Mouse (Mus musculus): ENCODE measurements around the gene Cxcl17. TPM values are rescaled to one million over a fixed set of nuclear protein-coding genes. Genes with fewer than 3 reads are reported as not detected.

Gene Cxcl17
- polyA plus RNA-seq, 1 experiment = 1.2 TPM

GRCm38 (mm10) chr7:25398610-25399009 is 14.1 kb downstream of the Cxcl17 start, which contains the start of gene Lipe:
Gene Lipe (minus strand): TSS chr7:25398710.
- H3K27me3 ChIP-seq (ENCODE audit: control insufficient read depth, insufficient read depth, low read length) = no peaks in the 10 kb centered on the region
- TF ChIP-seq CTCF (IDR thresholded peaks at IDR 0.05; ENCODE audit: borderline replicate concordance, control insufficient read depth, extremely low read depth, insufficient read depth, low read length, poor library complexity) (no peak), POLR2A (IDR thresholded peaks at IDR 0.05; ENCODE audit: control insufficient read depth, extremely low read depth, insufficient read depth, low read length, poor library complexity) (no peak)
- peaks cover 14% of the 10 kb centered on the region for H3K4me1 ChIP-seq (replicated peaks; ENCODE audit: control insufficient read depth, insufficient read depth, low read length)
- H3K27ac ChIP-seq (ENCODE audit: control insufficient read depth, insufficient read depth, low read length) = no peak within 1 kb of the TSS
- DNase-seq = no peak
- H3K36me3 ChIP-seq (ENCODE audit: control insufficient read depth, insufficient read depth, low read length) = no peaks in the 10 kb centered on the region
- H3K4me3 ChIP-seq (ENCODE audit: control insufficient read depth, insufficient read depth, low read length) = no peak within 1 kb of the TSS
- 100% methylated on average over 1 of the region's 1 CpGs for whole genome bisulfite sequencing

DNA sequence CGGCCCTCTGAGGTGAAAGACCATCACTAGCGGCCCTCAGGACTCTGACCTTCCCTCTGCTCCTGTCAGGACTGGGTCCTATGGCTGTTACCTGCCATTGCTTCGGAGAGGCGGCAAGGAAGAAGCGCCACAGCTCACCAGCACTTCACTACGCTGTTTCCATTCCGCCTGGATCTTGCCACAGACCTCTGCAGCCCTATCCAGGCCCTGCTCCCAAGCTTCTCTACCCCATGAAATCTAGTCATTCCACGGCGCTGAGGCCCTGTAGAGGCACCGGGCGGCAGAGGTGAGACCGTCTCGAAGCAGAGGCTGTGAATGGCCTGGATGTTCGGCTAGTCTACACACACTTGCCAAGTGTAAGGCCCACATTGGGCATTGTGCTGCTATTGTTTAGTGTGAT is 16.1 kb downstream of the Cxcl17 start:
- no peaks in the 10 kb centered on the region for H3K27me3 ChIP-seq (ENCODE audit: control insufficient read depth, insufficient read depth, low read length)
- H3K36me3 ChIP-seq (ENCODE audit: control insufficient read depth, insufficient read depth, low read length) = no peaks in the 10 kb centered on the region
- peaks cover 14% of the 10 kb centered on the region for H3K4me1 ChIP-seq (replicated peaks; ENCODE audit: control insufficient read depth, insufficient read depth, low read length)
- WGBS = 98% methylated on average over 14 of the region's 14 CpGs
- H3K27ac ChIP-seq (ENCODE audit: control insufficient read depth, insufficient read depth, low read length) = peak overlapping the region; percentile 53; the same call in 1 of the 2 replicates
- DNase-seq = no peak
- no peak overlapping the region for H3K4me3 ChIP-seq (ENCODE audit: control insufficient read depth, insufficient read depth, low read length)
- TF ChIP-seq CTCF (IDR thresholded peaks at IDR 0.05; ENCODE audit: borderline replicate concordance, control insufficient read depth, extremely low read depth, insufficient read depth, low read length, poor library complexity) (no peak), POLR2A (IDR thresholded peaks at IDR 0.05; ENCODE audit: control insufficient read depth, extremely low read depth, insufficient read depth, low read length, poor library complexity) (no peak)

DNA sequence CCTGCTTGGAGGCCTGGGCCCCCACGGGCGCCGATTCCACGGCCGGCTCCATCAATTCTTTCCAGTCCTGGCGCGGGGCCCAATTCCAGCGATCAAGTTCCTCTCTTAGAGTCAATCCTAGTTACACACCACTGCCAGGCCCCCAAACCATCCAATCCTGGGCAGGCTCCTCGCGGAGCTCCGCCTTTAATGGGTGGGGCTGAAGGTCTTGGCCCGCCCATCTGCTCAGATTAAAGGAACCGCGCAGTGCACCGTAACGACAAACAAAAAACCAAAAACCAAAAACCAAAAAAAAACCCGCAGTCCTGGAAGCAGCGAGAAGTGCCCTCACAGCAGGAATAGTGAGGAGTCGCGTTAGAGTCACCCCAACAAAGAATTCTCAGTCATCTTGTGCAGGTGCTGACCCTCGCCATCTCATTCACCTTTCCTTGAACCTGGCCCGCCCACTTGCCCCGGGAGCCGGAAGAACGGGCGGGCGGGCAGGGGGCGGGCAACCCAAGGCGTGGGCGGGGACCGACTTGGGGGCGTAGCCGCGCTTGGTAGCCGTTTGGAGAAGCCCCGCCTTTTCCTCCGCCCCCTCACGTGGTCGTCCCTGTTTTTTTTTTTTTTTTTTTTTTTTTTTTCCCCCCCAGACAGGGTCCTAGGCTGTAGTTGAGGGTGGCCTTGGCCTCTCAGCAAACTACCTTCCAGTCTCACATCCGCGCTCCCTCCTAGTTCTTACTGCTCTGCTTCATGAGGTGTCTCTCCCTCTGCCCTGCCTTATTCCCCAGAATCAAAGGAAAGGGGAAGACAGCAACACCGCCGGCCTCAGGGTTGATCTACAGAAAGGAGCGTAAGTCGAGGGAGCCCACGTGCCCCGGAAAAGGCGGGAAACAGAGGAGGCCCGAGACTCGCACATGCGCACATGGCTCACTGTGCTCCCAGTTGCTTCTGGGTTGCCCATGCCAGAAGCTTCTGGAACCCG is 16.8 kb downstream of the Cxcl17 start:
- whole genome bisulfite sequencing = 6% methylated on average over 52 of the region's 52 CpGs
- DNase-seq = peak; percentile 91
- no peaks in the 10 kb centered on the region for H3K27me3 ChIP-seq (ENCODE audit: control insufficient read depth, insufficient read depth, low read length)
- no peaks in the 10 kb centered on the region for H3K36me3 ChIP-seq (ENCODE audit: control insufficient read depth, insufficient read depth, low read length)
- H3K27ac ChIP-seq (ENCODE audit: control insufficient read depth, insufficient read depth, low read length) = peak overlapping the region; percentile 53; the same call in 1 of the 2 replicates
- H3K4me1 ChIP-seq (replicated peaks; ENCODE audit: control insufficient read depth, insufficient read depth, low read length) = peaks cover 14% of the 10 kb centered on the region
- H3K4me3 ChIP-seq (ENCODE audit: control insufficient read depth, insufficient read depth, low read length) = peak overlapping the region; percentile 81
- TF ChIP-seq POLR2A (IDR thresholded peaks at IDR 0.05; ENCODE audit: control insufficient read depth, extremely low read depth, insufficient read depth, low read length, poor library complexity) (no peak; the same call in 1 of the 2 replicates), CTCF (IDR thresholded peaks at IDR 0.05; ENCODE audit: borderline replicate concordance, control insufficient read depth, extremely low read depth, insufficient read depth, low read length, poor library complexity) (no peak)

GRCm38 (mm10) chr7:25395186-25395557 is 17.5 kb downstream of the Cxcl17 start:
- peak overlapping the region; percentile 81 for H3K4me3 ChIP-seq (ENCODE audit: control insufficient read depth, insufficient read depth, low read length)
- TF ChIP-seq POLR2A (IDR thresholded peaks at IDR 0.05; ENCODE audit: control insufficient read depth, extremely low read depth, insufficient read depth, low read length, poor library complexity) (no peak), CTCF (IDR thresholded peaks at IDR 0.05; ENCODE audit: borderline replicate concordance, control insufficient read depth, extremely low read depth, insufficient read depth, low read length, poor library complexity) (peak; percentile 43; the same call in 1 of the 2 replicates)
- H3K36me3 ChIP-seq (ENCODE audit: control insufficient read depth, insufficient read depth, low read length) = no peaks in the 10 kb centered on the region
- under 1% methylated on average over 22 of the region's 22 CpGs for WGBS
- H3K27me3 ChIP-seq (ENCODE audit: control insufficient read depth, insufficient read depth, low read length) = no peaks in the 10 kb centered on the region
- no peak overlapping the region for H3K27ac ChIP-seq (ENCODE audit: control insufficient read depth, insufficient read depth, low read length)
- H3K4me1 ChIP-seq (replicated peaks; ENCODE audit: control insufficient read depth, insufficient read depth, low read length) = peaks cover 14% of the 10 kb centered on the region
- no peak for DNase-seq

DNA sequence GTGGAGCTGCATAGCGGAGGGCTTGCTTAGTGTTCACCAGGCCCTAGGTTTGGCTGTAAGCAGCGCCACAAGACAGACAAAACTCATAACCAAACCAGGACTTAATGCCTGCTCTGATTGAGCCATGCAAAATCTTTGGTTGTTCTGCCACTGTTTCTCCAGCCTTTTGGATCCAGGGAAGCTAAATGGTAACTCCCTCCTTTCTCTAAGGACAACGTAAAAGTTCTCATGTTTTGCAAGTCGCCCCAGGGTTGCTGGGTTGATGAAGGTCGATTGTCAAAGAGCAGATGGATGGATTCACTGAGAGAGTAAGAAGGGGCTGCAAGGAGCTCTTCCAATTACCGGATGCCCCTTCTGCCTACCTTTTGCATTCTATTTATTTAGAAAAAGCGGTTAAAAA is 17.9 kb downstream of the Cxcl17 start:
- 15% methylated on average over 7 of the region's 7 CpGs for WGBS
- DNase-seq = no peak
- Histone ChIP-seq H3K27ac (ENCODE audit: control insufficient read depth, insufficient read depth, low read length) (no peak overlapping the region), H3K4me1 (replicated peaks; ENCODE audit: control insufficient read depth, insufficient read depth, low read length) (peaks cover 14% of the 10 kb centered on the region), H3K36me3 (ENCODE audit: control insufficient read depth, insufficient read depth, low read length) (no peaks in the 10 kb centered on the region), H3K4me3 (ENCODE audit: control insufficient read depth, insufficient read depth, low read length) (peak overlapping the region; percentile 81), H3K27me3 (ENCODE audit: control insufficient read depth, insufficient read depth, low read length) (no peaks in the 10 kb centered on the region)
- TF ChIP-seq CTCF (IDR thresholded peaks at IDR 0.05; ENCODE audit: borderline replicate concordance, control insufficient read depth, extremely low read depth, insufficient read depth, low read length, poor library complexity) = no peak
- no peak for TF ChIP-seq POLR2A (IDR thresholded peaks at IDR 0.05; ENCODE audit: control insufficient read depth, extremely low read depth, insufficient read depth, low read length, poor library complexity)

- Histone ChIP-seq H3K4me1 (replicated peaks; ENCODE audit: control insufficient read depth, insufficient read depth, low read length) (peaks cover 14% of the 10 kb centered on the region), H3K27me3 (ENCODE audit: control insufficient read depth, insufficient read depth, low read length) (no peaks in the 10 kb centered on the region), H3K27ac (ENCODE audit: control insufficient read depth, insufficient read depth, low read length) (no peak overlapping the region), H3K36me3 (ENCODE audit: control insufficient read depth, insufficient read depth, low read length) (no peaks in the 10 kb centered on the region), H3K4me3 (ENCODE audit: control insufficient read depth, insufficient read depth, low read length) (no peak overlapping the region)
- 85% methylated on average over 8 of the region's 8 CpGs for WGBS
- TF ChIP-seq CTCF (IDR thresholded peaks at IDR 0.05; ENCODE audit: borderline replicate concordance, control insufficient read depth, extremely low read depth, insufficient read depth, low read length, poor library complexity) = no peak
- no peak for TF ChIP-seq POLR2A (IDR thresholded peaks at IDR 0.05; ENCODE audit: control insufficient read depth, extremely low read depth, insufficient read depth, low read length, poor library complexity)
- DNase-seq = no peak
These were observed 19.1 kb downstream of the Cxcl17 start for GRCm38 (mm10) chr7:25393451-25394210.
